ENCODE assay signal across 8 mouse cellular contexts in genomic region chr6:134659108-134659958, GRCm38 (mm10). TPM values are rescaled to one million over a fixed set of nuclear protein-coding genes. Genes with fewer than 3 reads are reported as not detected.
DNase-seq lines count a peak whose midpoint lies in the region; ATAC-seq and TF ChIP-seq lines count a peak whose summit lies in the region.

No protein-coding gene starts in this region.

- H3K9ac ChIP-seq in liver, embryonic 16.5 days (ENCODE audit: low read depth, low read length): no peak overlapping the region
- H3K9ac ChIP-seq in neural tube, embryonic 13.5 days: no peak overlapping the region

- peaks cover 26% of the 10 kb centered on the region for H3K4me1 ChIP-seq in G1E (ENCODE audit: insufficient read depth, low read depth, low read length)
- H3K4me1 ChIP-seq in liver, embryonic 16.5 days (ENCODE audit: control insufficient read depth, low read depth, low read length): peaks cover 13% of the 10 kb centered on the region
- H3K4me1 ChIP-seq in neural tube, embryonic 13.5 days (replicated peaks): peaks cover 6% of the 10 kb centered on the region

- 17% methylated on average over 9 of the region's 9 CpGs for WGBS in liver, embryonic 16.5 days (ENCODE audit: insufficient replicate concordance)
- WGBS in neural tube, embryonic 13.5 days: 22% methylated on average over 9 of the region's 9 CpGs

- H3K4me2 ChIP-seq in liver, embryonic 16.5 days (ENCODE audit: low read depth, low read length): no peak overlapping the region
- H3K4me2 ChIP-seq in neural tube, embryonic 13.5 days: no peak overlapping the region

- no peak overlapping the region for H3K4me3 ChIP-seq in G1E (ENCODE audit: low read depth, low read length)
- no peak overlapping the region for H3K4me3 ChIP-seq in liver, embryonic 16.5 days (ENCODE audit: low read depth, low read length)
- H3K4me3 ChIP-seq in neural tube, embryonic 13.5 days: no peak overlapping the region

- H3K27me3 ChIP-seq in G1E (ENCODE audit: insufficient read depth, low read length): no peaks in the 10 kb centered on the region
- no peaks in the 10 kb centered on the region for H3K27me3 ChIP-seq in liver, embryonic 16.5 days (ENCODE audit: control insufficient read depth, insufficient read depth, low read depth, low read length)
- no peaks in the 10 kb centered on the region for H3K27me3 ChIP-seq in neural tube, embryonic 13.5 days

- intact Hi-C loops in heart, postnatal 10 days (cut with DNase I): loop anchor here (1.0 to 5.0 kb wide), 3 partner anchors 135 to 288 kb away; no protein-coding TSS in a partner anchor

- peak; percentile 28 for DNase-seq in G1E (ENCODE audit: low spot score)
- peak; percentile 22 for DNase-seq in brain, embryonic 18.5 days (ENCODE audit: low read depth, low spot score)
- DNase-seq in heart, postnatal 10 days: peak; percentile 75 to 78
- DNase-seq in kidney, postnatal 14 days: peak; percentile 75
- DNase-seq in ovary, adult 18-20 months (ENCODE audit: low spot score): no peak

- H3K27ac ChIP-seq in liver, embryonic 16.5 days (ENCODE audit: low read length): no peak overlapping the region
- H3K27ac ChIP-seq in neural tube, embryonic 13.5 days (replicated peaks): no peak overlapping the region

- no peaks in the 10 kb centered on the region for H3K9me3 ChIP-seq in G1E (replicated peaks)
- no peaks in the 10 kb centered on the region for H3K9me3 ChIP-seq in liver, embryonic 16.5 days (replicated peaks; ENCODE audit: control insufficient read depth, low read length)
- no peaks in the 10 kb centered on the region for H3K9me3 ChIP-seq in neural tube, embryonic 13.5 days

- peak; percentile 85 for ATAC-seq in G1E (ENCODE audit: extremely low read depth, insufficient number of reproducible peaks, low FRiP score, poor library complexity, severe bottlenecking)
- peak; percentile 73; the same call in 1 of the 2 replicates for ATAC-seq in erythroid progenitor cell, adult 5-6 weeks (replicated peaks; ENCODE audit: low FRiP score, poor library complexity, severe bottlenecking)
- ATAC-seq in liver, embryonic 16.5 days (ENCODE audit: low read depth): peak; percentile 59; the same call in 1 of the 2 replicates
- ATAC-seq in neural tube, embryonic 13.5 days (ENCODE audit: low read depth): peak; percentile 94

- H3K36me3 ChIP-seq in G1E (replicated peaks): peaks cover 22% of the 10 kb centered on the region
- H3K36me3 ChIP-seq in liver, embryonic 16.5 days (ENCODE audit: control insufficient read depth, insufficient read depth): no peaks in the 10 kb centered on the region
- H3K36me3 ChIP-seq in neural tube, embryonic 13.5 days: no peaks in the 10 kb centered on the region

- TF ChIP-seq CTCF in G1E (IDR thresholded peaks at IDR 0.05; ENCODE audit: low read depth, low read length): no peak

RNA-seq across cellular contexts. Expression of gene Borcs5, which starts 20.0 kb away (rescaled TPM):
- total RNA-seq in G1E (2014; fragmentation: Nextera tagmentation) (18.8 and 19.6 TPM in 2 replicates), G1E (2017) (9.1 and 11.7 TPM in 2 replicates)
- 8.5 and 8.8 TPM in 2 replicates for polyA plus RNA-seq in G1E (2012)
- total RNA-seq in erythroid progenitor cell, adult 5-6 weeks (2015; ENCODE audit: low replicate concordance): 3.8 and 5.0 TPM in 2 replicates
- 0.45 and 6.4 TPM in 2 replicates for total RNA-seq in erythroid progenitor cell, adult 5-6 weeks (2017; ENCODE audit: low replicate concordance)
- total RNA-seq in heart, postnatal 10 days (2021): 10 to 100 TPM; 10.8 to 11.3 TPM
- polyA plus RNA-seq in liver, embryonic 16.5 days (2015; fragmentation: Nextera tagmentation; extraction: Ambion mirVana): 6.4 and 8.2 TPM in 2 replicates
- 47.5 and 48.1 TPM in 2 replicates for polyA plus RNA-seq in neural tube, embryonic 13.5 days (2015; fragmentation: Nextera tagmentation; extraction: Ambion mirVana)

RNA-seq across cellular contexts. Expression of gene Mansc1, which starts 27.0 kb away (rescaled TPM):
- not detected in 2 replicates for total RNA-seq in G1E (2014; fragmentation: Nextera tagmentation)
- total RNA-seq in G1E (2017): 0.12 TPM in 1 of 2 replicates, not detected in the other
- not detected in 2 replicates for polyA plus RNA-seq in G1E (2012)
- total RNA-seq in erythroid progenitor cell, adult 5-6 weeks (2015; ENCODE audit: low replicate concordance): not detected in 2 replicates
- total RNA-seq in erythroid progenitor cell, adult 5-6 weeks (2017; ENCODE audit: low replicate concordance): not detected in 2 replicates
- 1 to 10 TPM; 7.0 to 9.8 TPM for total RNA-seq in heart, postnatal 10 days (2021)
- 0.78 and 0.80 TPM in 2 replicates for polyA plus RNA-seq in liver, embryonic 16.5 days (2015; fragmentation: Nextera tagmentation; extraction: Ambion mirVana)
- polyA plus RNA-seq in neural tube, embryonic 13.5 days (2015; fragmentation: Nextera tagmentation; extraction: Ambion mirVana): 1.1 and 1.5 TPM in 2 replicates

Comparison
In these comparisons a context has a peak if more than half of its experiments do, and no peak if none do; other contexts are left out.
1. RNA of gene Mansc1, which starts 27.0 kb away (total RNA-seq): 7.0 to 9.8 TPM in heart, postnatal 10 days; 0.12 TPM in G1E and not detected in erythroid progenitor cell, adult 5-6 weeks; every median in the first group is over 4 times any median in the second.
2. Peak in every context shown above with its lines, with median percentiles within 50 percentile points of each other: ATAC-seq.